ENCODE assay signal across 15 mouse cellular contexts in genomic region chr17:45775468-45775867, GRCm38 (mm10). TPM values are rescaled to one million over a fixed set of nuclear protein-coding genes. Genes with fewer than 3 reads are reported as not detected.
DNase-seq lines count a peak whose midpoint lies in the region; ATAC-seq and TF ChIP-seq lines count a peak whose summit lies in the region.
"Had no signal": no experiment of that assay in that cellular context is flagged by ENCODE, and none has a peak within 500 bp of the region (broad histone marks: within the 10 kb centered on the region; RNA-seq: fewer than 3 reads in every experiment).

No protein-coding gene starts in this region.

- H3K79me2 ChIP-seq in MEL (ENCODE audit: control insufficient read depth, insufficient read depth, low read length, poor library complexity), result no peaks in the 10 kb centered on the region

- H3K4me1 ChIP-seq in kidney, postnatal 0 days (replicated peaks; ENCODE audit: insufficient read depth, low read length), result 0 out of 2 replicates have a peak, but pooled peaks cover 6% of the 10 kb centered on the region
- peaks cover 4% of the 10 kb centered on the region for H3K4me1 ChIP-seq in kidney, embryonic 14.5 days (ENCODE audit: control insufficient read depth, insufficient read depth, low read length)
- H3K4me1 ChIP-seq in MEL (ENCODE audit: control insufficient read depth in 1 of 2, insufficient read depth in 2 of 2, low read length in 2 of 2), result no peaks in the 10 kb centered on the region; a peak in 1 of 4 replicates

- no peak for ATAC-seq in kidney, postnatal 0 days (replicated peaks; ENCODE audit: low FRiP score, low read depth)
- ATAC-seq in kidney, embryonic 14.5 days (ENCODE audit: low FRiP score, low TSS enrichment), result no peak

- peak; percentile 40; the same call in 1 of the 2 replicates for TF ChIP-seq CTCF in kidney, postnatal 0 days (IDR thresholded peaks at IDR 0.05; ENCODE audit: low read depth)
- TF ChIP-seq CTCF in MEL (IDR thresholded peaks at IDR 0.05 in 2 of 3, conservative IDR thresholded peaks at IDR 0.05 in 1 of 3; ENCODE audit: control insufficient read depth in 1 of 3, insufficient read depth in 1 of 3, low read depth in 2 of 3, low read length in 3 of 3, poor library complexity in 1 of 3, severe bottlenecking in 1 of 3), result peak; percentile 28 to 89 (median 58); a peak in 5 of 6 replicates

- no peak overlapping the region for H3K4me3 ChIP-seq in kidney, postnatal 0 days (replicated peaks; ENCODE audit: low read depth, low read length)
- no peak overlapping the region for H3K4me3 ChIP-seq in kidney, embryonic 14.5 days (ENCODE audit: low read length)
- no peak overlapping the region for H3K4me3 ChIP-seq in MEL (ENCODE audit: control insufficient read depth in 1 of 2, insufficient read depth in 1 of 2, low read depth in 2 of 2, low read length in 2 of 2)
- H3K4me3 ChIP-seq: heart, embryonic 12.5 days; hindbrain, embryonic 12.5 days; limb, embryonic 15.5 days; myocyte had no signal

- TF ChIP-seq POLR2A in MEL (IDR thresholded peaks at IDR 0.05; ENCODE audit: control insufficient read depth in 1 of 2, insufficient read depth in 1 of 2, low read depth in 1 of 2, low read length in 2 of 2, poor library complexity in 1 of 2), result no peak

- no peaks in the 10 kb centered on the region for H3K9me3 ChIP-seq in kidney, postnatal 0 days (replicated peaks; ENCODE audit: low read length)
- H3K9me3 ChIP-seq in kidney, embryonic 14.5 days (ENCODE audit: control insufficient read depth, low read length), result no peaks in the 10 kb centered on the region
- H3K9me3 ChIP-seq in MEL (replicated peaks; ENCODE audit: insufficient read depth, low read length), result no peaks in the 10 kb centered on the region
- H3K9me3 ChIP-seq: heart, embryonic 12.5 days; limb, embryonic 15.5 days had no signal

- H3K9ac ChIP-seq in kidney, postnatal 0 days (ENCODE audit: low read depth, low read length), result no peak overlapping the region
- no peak overlapping the region for H3K9ac ChIP-seq in kidney, embryonic 14.5 days (ENCODE audit: low read depth, low read length)
- H3K9ac ChIP-seq in MEL (ENCODE audit: control insufficient read depth, low read depth, low read length, poor library complexity, severe bottlenecking), result no peak overlapping the region
- H3K9ac ChIP-seq: heart, embryonic 12.5 days; hindbrain, embryonic 12.5 days; limb, embryonic 15.5 days had no signal

- H3K4me2 ChIP-seq in kidney, postnatal 0 days (ENCODE audit: low read length), result no peak overlapping the region
- no peak overlapping the region for H3K4me2 ChIP-seq in kidney, embryonic 14.5 days (replicated peaks; ENCODE audit: low read depth, low read length)
- H3K4me2 ChIP-seq: heart, embryonic 12.5 days; hindbrain, embryonic 12.5 days; limb, embryonic 15.5 days had no signal

- TF ChIP-seq EP300 in MEL (IDR thresholded peaks at IDR 0.05; ENCODE audit: low read depth in 1 of 2, low read length in 2 of 2), result no peak

- DNase-seq in kidney, postnatal 0 days (ENCODE audit: low spot score), result no peak
- peak; percentile 52 for DNase-seq in A20 (ENCODE audit: low read depth, low spot score)
- DNase-seq in MEL (ENCODE audit: low read depth, low spot score), result peak; percentile 59
- peak; percentile 8 for DNase-seq in induced T-regulatory cell, adult 2 months (ENCODE audit: low read depth)
- DNase-seq in cerebellum, adult 11-12 months, result no peak
- DNase-seq in MN1 (ENCODE audit: low spot score), result no peak
- DNase-seq: embryo, embryonic 11 days; right cerebral cortex, postnatal 4 days had no signal

- H3K36me3 ChIP-seq in kidney, postnatal 0 days (ENCODE audit: insufficient read depth, low read length), result no peaks in the 10 kb centered on the region
- H3K36me3 ChIP-seq in kidney, embryonic 14.5 days (ENCODE audit: control insufficient read depth, insufficient read depth, low read length), result no peaks in the 10 kb centered on the region
- no peaks in the 10 kb centered on the region for H3K36me3 ChIP-seq in MEL (ENCODE audit: control insufficient read depth in 1 of 2, insufficient read depth in 2 of 2, low read length in 2 of 2)
- H3K36me3 ChIP-seq: heart, embryonic 12.5 days; hindbrain, embryonic 12.5 days; limb, embryonic 15.5 days had no signal

- TF ChIP-seq RAD21 in MEL (IDR thresholded peaks at IDR 0.05; ENCODE audit: low read depth, low read length), result peak; percentile 46

- WGBS in kidney, postnatal 0 days, result 88% methylated on average over 9 of the region's 9 CpGs
- WGBS in kidney, embryonic 14.5 days, result 88% methylated on average over 9 of the region's 9 CpGs

- H3K27me3 ChIP-seq in kidney, postnatal 0 days (ENCODE audit: insufficient read depth, low read length), result no peaks in the 10 kb centered on the region
- no peaks in the 10 kb centered on the region for H3K27me3 ChIP-seq in kidney, embryonic 14.5 days (ENCODE audit: control insufficient read depth, insufficient read depth, low read length)
- no peaks in the 10 kb centered on the region; a peak in 1 of 4 replicates for H3K27me3 ChIP-seq in MEL (ENCODE audit: control insufficient read depth in 1 of 2, insufficient read depth in 2 of 2, low read length in 2 of 2)
- H3K27me3 ChIP-seq: heart, embryonic 12.5 days; hindbrain, embryonic 12.5 days; limb, embryonic 15.5 days had no signal

- H3K27ac ChIP-seq in kidney, postnatal 0 days, result no peak overlapping the region
- no peak overlapping the region for H3K27ac ChIP-seq in kidney, embryonic 14.5 days (ENCODE audit: low read depth, low read length)
- no peak overlapping the region for H3K27ac ChIP-seq in MEL (ENCODE audit: control insufficient read depth, low read depth, low read length)
- H3K27ac ChIP-seq: hindbrain, embryonic 12.5 days; limb, embryonic 15.5 days had no signal

TF ChIP-seq in MEL, 35 proteins besides CTCF, POLR2A, EP300 and RAD21:
- TF ChIP-seq SMC3 (IDR thresholded peaks at IDR 0.05; ENCODE audit: low read depth, low read length), result peak; percentile 62
- no peak for TF ChIP-seq UBTF (IDR thresholded peaks at IDR 0.05; ENCODE audit: borderline replicate concordance, insufficient read depth, low read depth, low read length)
- peak; percentile 35; the same call in 1 of the 2 replicates for TF ChIP-seq ZC3H11A (IDR thresholded peaks at IDR 0.05; ENCODE audit: low read depth, low read length)
- no peak for TF ChIP-seq MAZ (IDR thresholded peaks at IDR 0.05; ENCODE audit: low read depth, low read length)
- no peak for TF ChIP-seq CHD2 (IDR thresholded peaks at IDR 0.05; ENCODE audit: low read length)
- no peak for TF ChIP-seq ELF1 (IDR thresholded peaks at IDR 0.05; ENCODE audit: low read depth, low read length)
- TF ChIP-seq MYB (IDR thresholded peaks at IDR 0.05; ENCODE audit: low read depth, low read length), result no peak
- TF ChIP-seq RCOR1 (IDR thresholded peaks at IDR 0.05; ENCODE audit: low read depth, low read length), result no peak

RNA-seq across cellular contexts. Expression of gene 1600014C23Rik, which starts 41.8 kb away (rescaled TPM):
- 0.66 TPM in 1 of 2 replicates, not detected in the other for polyA plus RNA-seq in kidney, postnatal 0 days (2015; fragmentation: Nextera tagmentation; extraction: Ambion mirVana)
- 0.62 TPM in 1 of 2 replicates, not detected in the other for polyA plus RNA-seq in kidney, embryonic 14.5 days (2014; fragmentation: Nextera tagmentation; extraction: Ambion mirVana)
- 0.81 and 2.1 TPM in 2 replicates for total RNA-seq in MEL (2012; rRNA removed)
- polyA plus RNA-seq in MEL (2012; ENCODE audit: insufficient read depth in 1 of 2, insufficient read length in 2 of 2, low read depth in 1 of 2, low replicate concordance in 2 of 2, missing spikeins in 1 of 2), result 1 to 10 TPM in 1 of 2 experiments, not detected in 1; 2.7 TPM
- total RNA-seq: gastrocnemius, adult 18-20 months had no signal
- polyA plus RNA-seq: hindbrain, embryonic 12.5 days; kidney, embryonic 16.5 days; limb, embryonic 15.5 days had no signal

Comparison
In these comparisons a context has a peak if more than half of its experiments do, and no peak if none do; other contexts are left out.
1. DNase-seq: peak in A20 (single experiment), MEL (single experiment) and induced T-regulatory cell, adult 2 months (single experiment); none in kidney, postnatal 0 days (single experiment), cerebellum, adult 11-12 months (single experiment) and MN1 (single experiment).